ENCODE assay signal across 7 mouse cellular contexts in genomic region chr8:94836456-94837240, GRCm38 (mm10). TPM values are rescaled to one million over a fixed set of nuclear protein-coding genes. Genes with fewer than 3 reads are reported as not detected.
DNase-seq lines count a peak whose midpoint lies in the region; ATAC-seq lines count a peak whose summit lies in the region.

No protein-coding gene starts in this region.

- no peak for DNase-seq in liver, embryonic 11.5 days (ENCODE audit: low spot score)
- peak; percentile 18 for DNase-seq in yolk sac, embryonic 10.5 days (ENCODE audit: low spot score)
- DNase-seq in spleen, postnatal 4 days (ENCODE audit: low spot score in 2 of 2): no peak
- DNase-seq in cerebellum, adult 18-20 months: no peak

- H3K9ac ChIP-seq in forebrain, embryonic 13.5 days: peak overlapping the region; percentile 92
- H3K9ac ChIP-seq in liver, embryonic 11.5 days (ENCODE audit: low read depth, low read length): peak overlapping the region; percentile 98

- H3K27me3 ChIP-seq in megakaryocyte, embryonic 14.5 days (replicated peaks): no peaks in the 10 kb centered on the region
- no peaks in the 10 kb centered on the region for H3K27me3 ChIP-seq in forebrain, embryonic 13.5 days
- no peaks in the 10 kb centered on the region for H3K27me3 ChIP-seq in liver, embryonic 11.5 days (replicated peaks; ENCODE audit: control insufficient read depth, insufficient read depth, low read length)

- no peaks in the 10 kb centered on the region for H3K9me3 ChIP-seq in megakaryocyte, embryonic 14.5 days
- no peaks in the 10 kb centered on the region for H3K9me3 ChIP-seq in forebrain, embryonic 13.5 days (replicated peaks)
- H3K9me3 ChIP-seq in liver, embryonic 11.5 days (ENCODE audit: control insufficient read depth, low read length): no peaks in the 10 kb centered on the region

- ATAC-seq in megakaryocyte, adult 5-6 weeks (ENCODE audit: poor library complexity, severe bottlenecking): no peak
- no peak for ATAC-seq in forebrain, embryonic 13.5 days
- no peak for ATAC-seq in liver, embryonic 11.5 days (replicated peaks; ENCODE audit: low FRiP score)

- peaks cover 31% of the 10 kb centered on the region for H3K4me1 ChIP-seq in megakaryocyte, embryonic 14.5 days
- peaks cover 29% of the 10 kb centered on the region for H3K4me1 ChIP-seq in forebrain, embryonic 13.5 days
- peaks cover 14% of the 10 kb centered on the region for H3K4me1 ChIP-seq in liver, embryonic 11.5 days (replicated peaks; ENCODE audit: control insufficient read depth, insufficient read depth, low read length)

- no peak overlapping the region for H3K27ac ChIP-seq in forebrain, embryonic 13.5 days
- peak overlapping the region; percentile 93 for H3K27ac ChIP-seq in liver, embryonic 11.5 days (ENCODE audit: low read depth, low read length)

- peak overlapping the region; percentile 92 for H3K4me2 ChIP-seq in forebrain, embryonic 13.5 days
- H3K4me2 ChIP-seq in liver, embryonic 11.5 days: peak overlapping the region; percentile 91

- H3K36me3 ChIP-seq in megakaryocyte, embryonic 14.5 days (replicated peaks; ENCODE audit: low read length): peaks cover 21% of the 10 kb centered on the region
- H3K36me3 ChIP-seq in forebrain, embryonic 13.5 days (ENCODE audit: poor library complexity, severe bottlenecking): peaks cover 10% of the 10 kb centered on the region
- peaks cover 4% of the 10 kb centered on the region for H3K36me3 ChIP-seq in liver, embryonic 11.5 days (ENCODE audit: control insufficient read depth, insufficient read depth, low read length)

- WGBS in forebrain, embryonic 13.5 days: 80% methylated on average over 11 of the region's 11 CpGs
- WGBS in liver, embryonic 11.5 days: 60% methylated on average over 11 of the region's 11 CpGs

- H3K4me3 ChIP-seq in megakaryocyte, embryonic 14.5 days (replicated peaks): peak overlapping the region; percentile 98
- H3K4me3 ChIP-seq in forebrain, embryonic 13.5 days: peak overlapping the region; percentile 79
- peak overlapping the region; percentile 98 for H3K4me3 ChIP-seq in liver, embryonic 11.5 days (ENCODE audit: low read depth, low read length)

RNA-seq across cellular contexts. Expression of gene Coq9, which starts 1.5 kb away (rescaled TPM):
- 62.7 and 175 TPM in 2 replicates for polyA plus RNA-seq in megakaryocyte, embryonic 14.5 days (2012; ENCODE audit: insufficient read depth, low replicate concordance)
- total RNA-seq in megakaryocyte, adult 5-6 weeks (2015): 12.8 and 16.6 TPM in 2 replicates
- total RNA-seq in megakaryocyte, adult 5-6 weeks (2017): 22.1 and 24.8 TPM in 2 replicates
- 55.0 and 60.8 TPM in 2 replicates for polyA plus RNA-seq in forebrain, embryonic 13.5 days (2015; fragmentation: Nextera tagmentation; extraction: Ambion mirVana)
- 82.2 and 82.9 TPM in 2 replicates for polyA plus RNA-seq in liver, embryonic 11.5 days (2014; fragmentation: Nextera tagmentation; extraction: Ambion mirVana)

RNA-seq across cellular contexts. Expression of gene Ciapin1, which starts 1.5 kb away (rescaled TPM):
- polyA plus RNA-seq in megakaryocyte, embryonic 14.5 days (2012; ENCODE audit: insufficient read depth, low replicate concordance): 404 and 666 TPM in 2 replicates
- total RNA-seq in megakaryocyte, adult 5-6 weeks (2015): 13.0 and 28.9 TPM in 2 replicates
- total RNA-seq in megakaryocyte, adult 5-6 weeks (2017): 13.5 and 19.5 TPM in 2 replicates
- 162 and 176 TPM in 2 replicates for polyA plus RNA-seq in forebrain, embryonic 13.5 days (2015; fragmentation: Nextera tagmentation; extraction: Ambion mirVana)
- 94.8 and 99.5 TPM in 2 replicates for polyA plus RNA-seq in liver, embryonic 11.5 days (2014; fragmentation: Nextera tagmentation; extraction: Ambion mirVana)

RNA-seq across cellular contexts. Expression of gene Polr2c, which starts 20.6 kb away (rescaled TPM):
- 15.3 and 21.3 TPM in 2 replicates for polyA plus RNA-seq in megakaryocyte, embryonic 14.5 days (2012; ENCODE audit: insufficient read depth, low replicate concordance)
- total RNA-seq in megakaryocyte, adult 5-6 weeks (2015): 44.1 and 46.4 TPM in 2 replicates
- total RNA-seq in megakaryocyte, adult 5-6 weeks (2017): 40.3 and 43.5 TPM in 2 replicates
- 170 TPM in 2 replicates for polyA plus RNA-seq in forebrain, embryonic 13.5 days (2015; fragmentation: Nextera tagmentation; extraction: Ambion mirVana)
- polyA plus RNA-seq in liver, embryonic 11.5 days (2014; fragmentation: Nextera tagmentation; extraction: Ambion mirVana): 162 and 172 TPM in 2 replicates

RNA-seq across cellular contexts. Expression of gene Ccl17, which starts 26.4 kb away (rescaled TPM):
- polyA plus RNA-seq in megakaryocyte, embryonic 14.5 days (2012; ENCODE audit: insufficient read depth, low replicate concordance): not detected in 2 replicates
- 2.4 TPM in 1 of 2 replicates, not detected in the other for total RNA-seq in megakaryocyte, adult 5-6 weeks (2015)
- 1.4 TPM in 1 of 2 replicates, not detected in the other for total RNA-seq in megakaryocyte, adult 5-6 weeks (2017)
- not detected in 2 replicates for polyA plus RNA-seq in forebrain, embryonic 13.5 days (2015; fragmentation: Nextera tagmentation; extraction: Ambion mirVana)
- 0.62 and 1.3 TPM in 2 replicates for polyA plus RNA-seq in liver, embryonic 11.5 days (2014; fragmentation: Nextera tagmentation; extraction: Ambion mirVana)

RNA-seq across cellular contexts. Expression of gene Dok4, which starts 39.5 kb away (rescaled TPM):
- polyA plus RNA-seq in megakaryocyte, embryonic 14.5 days (2012; ENCODE audit: insufficient read depth, low replicate concordance): 0.81 and 1.1 TPM in 2 replicates
- total RNA-seq in megakaryocyte, adult 5-6 weeks (2015): 0.75 TPM in 1 of 2 replicates, not detected in the other
- 0.69 and 0.92 TPM in 2 replicates for total RNA-seq in megakaryocyte, adult 5-6 weeks (2017)
- polyA plus RNA-seq in forebrain, embryonic 13.5 days (2015; fragmentation: Nextera tagmentation; extraction: Ambion mirVana): 38.2 and 39.2 TPM in 2 replicates
- polyA plus RNA-seq in liver, embryonic 11.5 days (2014; fragmentation: Nextera tagmentation; extraction: Ambion mirVana): 13.2 and 13.9 TPM in 2 replicates
